Mouse (Mus musculus) liver, postnatal 0 days (tissue): ENCODE measurements at regions not wholly inside any gene's neighbourhood (a gene's known extent, or its start where the extent isn't known, plus 50 kb on each side); places are given as distances from the start of the nearest gene placed in this dataset.

Experiments used
- CTCF ChIP-seq: sonication (generic); IDR thresholded peaks from 2 replicates; pipeline ENCODE4 v1.5.1; 2016; ENCODE audit warnings: antibody characterized with exemption, low read depth
- EP300 ChIP-seq: IDR thresholded peaks from 2 replicates; pipeline ENCODE4 v1.6.1; 2016; ENCODE audit warnings: antibody characterized with exemption, low read depth, mild to moderate bottlenecking

DNA sequence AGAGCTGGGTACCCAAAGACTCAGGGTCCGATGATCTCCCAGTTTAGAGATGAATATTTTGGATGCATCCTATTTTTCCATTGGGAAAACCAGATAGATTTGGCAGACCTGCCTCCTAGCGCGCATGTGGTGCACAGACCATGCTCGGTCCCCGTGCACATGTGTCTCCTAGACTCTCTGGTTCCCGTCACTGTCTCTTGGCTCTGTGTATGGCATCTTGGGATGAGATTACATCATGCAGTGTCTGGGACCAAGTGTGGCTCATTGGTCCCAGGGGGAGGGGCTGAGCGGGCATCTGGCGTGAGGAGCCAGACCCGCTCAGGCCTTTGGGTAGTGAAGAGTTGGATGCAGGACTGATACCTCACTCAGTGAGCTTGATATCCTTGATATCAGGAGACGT is 204.3 kb upstream of the Msx2 start:
- TF ChIP-seq CTCF (no peak), EP300 (no peak)
